Mouse (Mus musculus): ENCODE measurements around the gene Txndc16.

The Txndc16 gene
- long read RNA-seq, experiment 1, full-length matches to known transcripts, result 9 of 15 reads
- long read RNA-seq, experiment 1, partial matches to known transcripts, result 4 of 15 reads
- long read RNA-seq, experiment 1, other reads (novel, unspliced or antisense), result 2 of 15 reads
- long read RNA-seq, experiment 2, full-length matches to known transcripts, result 2 of 10 reads
- long read RNA-seq, experiment 2, partial matches to known transcripts, result 4 of 10 reads
- long read RNA-seq, experiment 2, other reads (novel, unspliced or antisense), result 4 of 10 reads

DNA sequence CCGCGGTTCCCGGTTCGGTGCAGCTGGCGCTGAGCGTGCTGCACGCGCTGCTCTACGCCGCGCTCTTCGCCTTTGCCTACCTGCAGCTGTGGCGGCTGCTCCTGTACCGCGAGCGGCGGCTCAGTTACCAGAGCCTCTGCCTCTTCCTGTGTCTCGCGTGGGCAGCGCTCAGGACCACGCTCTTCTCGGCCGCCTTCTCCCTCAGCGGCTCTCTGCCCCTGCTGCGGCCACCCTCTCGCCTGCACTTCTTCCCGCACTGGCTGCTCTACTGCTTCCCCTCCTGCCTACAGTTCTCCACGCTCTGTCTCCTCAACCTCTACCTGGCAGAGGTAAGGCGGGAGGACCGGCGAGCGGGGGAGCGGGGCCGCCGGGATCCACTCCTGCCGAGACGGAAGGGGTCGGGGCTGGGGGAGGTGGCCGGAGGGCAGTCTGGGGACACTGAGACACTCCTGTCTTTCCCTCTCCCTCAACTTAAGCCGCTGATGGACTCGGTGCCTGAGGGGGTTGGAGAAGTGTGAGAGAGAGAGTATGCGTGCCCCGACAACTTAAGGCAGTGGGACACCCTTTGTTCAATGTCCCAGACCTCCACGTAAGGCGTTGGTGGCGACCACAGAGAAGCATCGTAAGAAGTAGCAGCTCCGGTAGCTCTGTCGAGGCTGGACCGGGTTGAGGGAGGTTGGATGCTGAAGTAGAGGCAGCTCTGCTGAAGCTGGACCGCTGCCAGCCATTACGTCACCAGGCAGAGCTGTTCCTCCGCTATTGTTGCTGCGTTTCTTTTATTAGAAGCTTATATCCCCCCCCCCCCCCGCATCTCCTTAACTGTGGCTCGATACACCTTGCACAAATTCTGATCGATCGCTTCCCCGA lies at the start of gene Txndc16:
Gene Txndc16 (minus strand): TSS at position 239 of the 867 bp plus-strand sequence.
- intact Hi-C loops (cut with DNase I), result no loop called here

DNA sequence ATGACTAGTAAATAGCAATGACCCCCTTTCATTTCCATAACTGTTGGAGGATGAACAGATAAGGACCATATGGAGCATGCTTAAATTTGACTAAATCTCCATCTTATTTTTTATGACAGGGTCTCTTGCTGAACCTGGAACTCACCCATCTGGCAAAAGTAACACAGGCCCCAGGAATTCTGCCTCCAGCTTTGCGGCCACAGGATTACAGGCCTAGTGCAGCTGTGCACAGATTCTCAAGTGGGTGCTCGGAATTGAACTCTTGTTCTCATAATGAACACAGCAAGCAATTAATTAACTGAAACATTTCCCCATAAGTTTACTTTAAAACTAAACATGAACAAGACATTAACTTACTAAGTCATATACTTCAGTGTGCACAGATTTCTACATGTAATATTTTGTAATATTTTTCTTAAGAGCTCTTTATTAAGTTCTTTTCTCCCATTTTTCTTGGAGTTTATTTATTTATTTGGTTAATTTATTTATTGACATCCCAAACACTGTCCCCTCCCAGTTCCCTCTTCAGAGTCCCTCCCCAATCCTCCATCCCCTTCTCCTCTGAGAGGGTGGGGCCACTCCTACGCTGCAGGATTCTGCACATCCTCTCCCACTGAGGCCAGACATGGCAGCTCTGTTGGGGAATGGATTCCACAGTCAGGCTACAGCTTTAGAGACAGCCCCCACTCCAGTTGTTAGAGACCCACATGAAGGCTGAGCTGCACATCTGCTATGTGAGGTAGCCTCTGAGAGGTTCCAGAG lies 43.9 kb upstream of the Txndc16 start:
- intact Hi-C loops (cut with DNase I), result no loop called here

DNA sequence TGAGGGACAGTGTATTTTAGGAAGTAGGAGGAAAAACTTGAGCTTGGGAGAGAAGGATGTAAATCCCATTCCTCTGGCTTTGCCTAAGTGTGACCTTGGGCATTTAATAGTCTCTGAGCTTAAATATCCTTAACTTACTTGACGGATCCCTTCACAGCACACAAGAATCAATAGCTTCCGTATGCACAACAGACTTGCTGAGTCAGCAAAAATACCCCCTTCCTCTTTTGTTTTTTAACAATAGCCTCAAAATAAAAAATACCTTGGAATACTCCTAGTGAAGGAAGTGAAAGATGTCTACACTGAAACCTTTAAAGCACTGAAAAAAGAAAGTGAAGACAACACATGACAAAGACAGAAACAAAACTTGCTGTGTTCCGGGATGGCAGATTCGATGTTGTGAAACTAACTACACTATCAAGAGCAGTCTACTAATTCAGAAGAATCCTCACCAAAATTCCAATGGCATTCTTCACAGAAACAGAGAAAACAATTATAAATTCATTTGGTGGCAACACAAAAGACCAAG lies 31.5 kb upstream of the Txndc16 start:
- intact Hi-C loops (cut with DNase I), result no loop called here

GRCm38 (mm10) chr14:45241613-45242012 lies 21.5 kb upstream of the Txndc16 start:
- intact Hi-C loops (cut with DNase I), result no loop called here

- intact Hi-C loops (cut with DNase I), result no loop called here
These were observed 18.9 kb upstream of the Txndc16 start for GRCm38 (mm10) chr14:45239042-45239441.

- intact Hi-C loops (cut with DNase I), result no loop called here
These were observed 966 bp upstream of the Txndc16 start for GRCm38 (mm10) chr14:45220957-45221630.

DNA sequence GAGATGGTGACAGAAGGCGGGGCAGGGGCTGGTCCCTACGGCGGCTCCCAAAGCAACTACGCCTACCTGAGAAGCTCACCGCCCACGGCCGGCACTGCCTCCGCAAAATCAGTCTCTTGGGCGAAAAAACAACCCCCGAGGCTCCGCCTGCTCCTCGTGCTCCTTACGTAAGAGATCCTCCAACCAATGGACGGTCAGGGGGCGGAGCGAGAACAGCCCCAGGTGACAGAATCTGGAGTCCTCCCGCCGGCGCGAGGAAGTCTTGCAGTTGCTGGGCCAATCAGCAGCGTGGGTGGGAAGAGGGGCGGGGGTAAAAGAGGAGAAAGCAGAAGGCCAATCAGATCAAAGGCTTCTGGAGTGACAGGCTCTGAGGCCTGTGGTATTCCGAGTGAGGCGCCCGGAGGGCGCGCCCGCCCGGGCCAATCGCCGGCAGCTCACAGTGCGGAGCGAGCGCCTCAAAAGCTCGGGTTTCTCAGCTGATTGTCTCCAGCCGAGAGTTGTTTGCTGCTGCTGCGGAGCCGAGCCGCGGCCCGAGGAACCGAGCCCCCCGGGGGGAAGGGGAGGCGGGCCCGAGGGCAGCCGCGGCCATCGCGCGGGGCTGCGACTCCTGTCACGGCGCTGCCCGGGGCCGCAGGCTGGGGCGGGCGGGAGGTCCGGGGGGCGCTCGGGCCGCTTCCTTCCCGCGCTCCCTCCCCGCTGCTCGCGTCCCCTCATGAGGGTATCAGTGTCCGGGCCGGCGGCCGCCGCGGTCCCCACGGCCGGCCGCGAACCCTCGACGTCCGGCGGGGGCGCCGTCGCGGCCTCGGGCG lies 643 bp downstream of the Txndc16 start, which contains the start of gene Gpr137c:
Gene Gpr137c (plus strand): TSS at position 437 of the 809 bp plus-strand sequence.
- intact Hi-C loops (cut with DNase I), result loop anchor here (10.0 kb wide), 1 partner anchor 95 kb away; the partner anchor contains the start of gene Ero1l

- intact Hi-C loops (cut with DNase I), result loop anchor here (10.0 kb wide), 1 partner anchor 97 kb away; the partner anchor contains the start of gene Ero1l
These were observed 2.4 kb downstream of the Txndc16 start for GRCm38 (mm10) chr14:45217693-45218092.

DNA sequence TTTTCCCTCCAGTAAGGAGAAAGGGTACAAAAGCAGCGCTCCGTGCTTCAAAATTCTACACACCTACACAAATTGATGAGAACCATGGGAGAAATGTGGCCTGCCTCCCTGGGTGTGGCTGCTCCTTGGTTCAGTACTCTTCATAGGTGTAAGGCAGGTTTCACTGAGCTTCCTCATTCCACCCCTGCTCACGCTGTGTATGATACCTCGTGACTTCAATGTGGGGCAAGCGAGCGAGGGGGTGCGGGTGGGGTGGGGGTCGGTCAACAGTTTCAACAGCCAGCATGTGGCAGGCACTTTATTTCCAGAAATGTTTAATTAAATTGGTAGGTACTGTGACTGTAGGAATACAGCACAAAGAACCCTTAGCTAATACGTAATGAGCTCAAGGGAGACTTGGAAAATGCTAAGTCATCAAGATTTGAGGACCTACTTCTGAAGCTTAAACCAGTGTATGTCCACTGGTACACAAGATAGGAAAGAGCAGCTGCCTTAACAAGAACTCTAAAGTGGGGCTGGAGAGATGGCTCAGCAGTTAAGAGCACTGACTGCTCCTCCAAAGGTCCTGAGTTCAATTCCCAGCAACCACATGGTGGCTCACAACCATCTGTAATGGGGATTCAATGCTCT lies 3.3 kb downstream of the Txndc16 start:
- intact Hi-C loops (cut with DNase I), result loop anchor here (10.0 kb wide), 1 partner anchor 98 kb away; the partner anchor contains the start of gene Ero1l

DNA sequence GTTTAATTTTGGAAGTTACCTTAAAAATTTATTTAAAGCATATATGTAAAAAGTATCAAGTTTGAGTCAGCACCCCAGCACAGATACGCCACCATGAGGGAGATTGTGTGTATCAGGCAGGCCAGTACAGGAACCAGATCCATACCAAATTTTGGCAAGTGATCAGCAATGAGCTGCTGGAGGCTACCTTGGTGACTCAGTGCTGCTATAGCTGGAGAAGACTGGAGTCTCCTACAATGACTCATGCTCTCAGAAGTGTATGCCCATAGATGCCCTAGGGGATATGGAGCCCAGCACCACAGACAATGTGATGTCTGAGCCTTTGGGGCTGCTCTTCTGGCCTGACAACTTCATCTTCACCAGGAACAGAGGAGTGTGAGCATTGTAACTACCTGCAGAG lies 8.7 kb downstream of the Txndc16 start:
- intact Hi-C loops (cut with DNase I), result loop anchor here (10.0 kb wide), 1 partner anchor 103 kb away; the partner anchor contains the start of gene Ero1l

- intact Hi-C loops (cut with DNase I), result loop anchor here (10.0 kb wide), 1 partner anchor 104 kb away; the partner anchor contains the start of gene Ero1l
These were observed 9.4 kb downstream of the Txndc16 start for GRCm38 (mm10) chr14:45210683-45211082.

- intact Hi-C loops (cut with DNase I), result no loop called here
These were observed 19.5 kb downstream of the Txndc16 start for GRCm38 (mm10) chr14:45200607-45201006.

DNA sequence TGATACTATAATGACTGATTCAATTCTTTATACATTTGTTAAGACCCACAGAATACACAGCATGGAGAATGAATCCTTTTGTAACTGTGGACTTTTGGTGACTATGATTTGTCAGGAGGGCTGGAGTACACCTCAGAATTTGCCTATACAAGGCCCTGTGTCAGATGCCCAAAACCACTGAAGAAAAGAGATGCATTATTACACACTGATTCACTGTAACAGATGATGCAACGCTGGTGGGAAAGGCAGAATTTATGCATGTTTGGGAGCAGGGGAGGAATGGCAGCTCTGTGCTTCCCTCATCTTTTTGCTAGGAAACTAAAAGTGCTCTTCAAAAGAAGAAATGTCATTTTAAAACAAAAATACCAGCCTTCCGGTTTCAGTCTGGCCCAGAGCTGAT lies 29.1 kb downstream of the Txndc16 start:
- intact Hi-C loops (cut with DNase I), result no loop called here

GRCm38 (mm10) chr14:45181611-45182010 lies 38.5 kb downstream of the Txndc16 start:
- intact Hi-C loops (cut with DNase I), result no loop called here

GRCm38 (mm10) chr14:45179606-45180005 lies 40.5 kb downstream of the Txndc16 start:
- intact Hi-C loops (cut with DNase I), result no loop called here

DNA sequence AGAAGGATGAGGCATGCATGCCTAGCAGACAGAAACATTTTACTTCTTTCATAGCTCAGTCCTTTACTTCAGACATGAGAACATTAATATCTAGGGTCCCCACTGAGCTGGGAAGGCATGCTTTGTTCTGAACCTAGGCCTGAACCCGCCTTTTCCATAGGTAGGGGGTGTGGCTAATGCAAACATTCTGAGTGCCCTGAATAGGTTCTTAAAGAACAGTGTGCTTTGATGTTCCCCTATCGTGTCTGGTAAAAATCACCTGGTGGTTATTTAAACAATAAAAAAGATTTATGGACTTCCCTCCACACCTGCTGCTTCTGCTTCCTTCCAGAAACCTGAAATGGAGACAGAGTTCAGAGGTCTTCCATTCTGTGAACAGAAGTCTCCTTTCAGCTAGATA lies 40.9 kb downstream of the Txndc16 start:
- intact Hi-C loops (cut with DNase I), result no loop called here

DNA sequence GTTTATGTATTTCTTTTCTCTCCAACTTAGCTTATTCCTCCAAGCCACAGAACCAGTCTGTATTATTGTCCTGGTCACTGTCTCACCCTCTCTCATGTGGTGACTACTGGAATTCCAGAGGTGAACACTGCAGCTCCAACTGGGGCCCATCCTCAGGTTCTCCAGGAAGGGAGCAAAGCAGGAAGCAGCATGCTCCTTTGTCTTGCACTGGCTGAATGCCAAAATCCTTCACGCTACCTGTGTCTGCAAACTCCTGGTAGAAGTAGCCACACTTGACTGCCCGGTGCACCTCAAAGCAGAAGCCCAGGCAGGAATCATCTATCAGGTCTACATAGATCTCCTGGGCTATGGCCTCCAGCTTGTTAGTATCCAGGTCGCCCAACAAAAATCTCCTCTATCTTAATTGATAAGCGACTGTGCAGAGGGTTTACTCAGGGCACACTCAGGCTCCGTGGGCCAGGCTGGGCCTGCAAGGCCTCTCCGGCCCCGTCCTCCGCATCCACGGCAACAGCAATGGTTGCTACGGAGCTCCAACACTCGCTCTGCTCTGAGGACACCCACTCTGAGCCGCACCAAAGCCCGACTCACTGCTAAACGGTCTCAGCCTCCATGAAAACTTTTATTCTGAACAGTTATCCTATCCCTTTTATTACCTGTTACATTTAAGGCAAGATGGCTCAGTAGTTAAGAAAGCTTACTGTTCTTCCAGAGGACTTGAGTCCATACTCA lies 45.0 kb downstream of the Txndc16 start:
- intact Hi-C loops (cut with DNase I), result no loop called here

GRCm38 (mm10) chr14:45172260-45172659 lies 47.9 kb downstream of the Txndc16 start:
- intact Hi-C loops (cut with DNase I), result no loop called here
